Mouse (Mus musculus) heart, postnatal 0 days (tissue): ENCODE results near the gene Prkcsh. TPM values are rescaled to one million over a fixed set of nuclear protein-coding genes. Genes with fewer than 3 reads are reported as not detected.
A peak's percentile ranks its signal among the peaks of the same experiment; 100 is the strongest.

Experiments used
- ATAC-seq: fragments of 200-750 bp; cut with Nextera tagmentation; 2 replicates; pipeline ENCODE4 v1.8.0; 2017; ENCODE audit warnings: low read depth, moderate number of reproducible peaks, moderate library complexity; ENCODE audit not compliant: insufficient read depth
- DNase-seq: peaks from one replicate; pipeline ENCODE4 v3.0.0-alpha.2; 2016; ENCODE audit warnings: low spot score
- H3K27ac ChIP-seq: fragments of 300-500 bp; sonication (generic); 2 replicates; pipeline ENCODE4 v1.5.1; 2014; ENCODE audit warnings: low read depth, mild to moderate bottlenecking
- H3K27me3 ChIP-seq: fragments of 300-500 bp; sonication (generic); 2 replicates; pipeline ENCODE4 v1.6.1; 2014; ENCODE audit warnings: low read length, mixed read lengths; ENCODE audit not compliant: control insufficient read depth, insufficient read depth
- H3K36me3 ChIP-seq: fragments of 300-500 bp; sonication (generic); replicated peaks from 2 replicates; pipeline ENCODE4 v1.6.1; 2014; ENCODE audit warnings: low read length, mixed read lengths; ENCODE audit not compliant: control insufficient read depth, insufficient read depth
- H3K4me1 ChIP-seq: fragments of 300-500 bp; sonication (generic); 2 replicates; pipeline ENCODE4 v1.6.1; 2014; ENCODE audit warnings: antibody characterized with exemption; ENCODE audit not compliant: control insufficient read depth, insufficient read depth
- H3K4me2 ChIP-seq: fragments of 300-500 bp; sonication (generic); 2 replicates; pipeline ENCODE4 v1.6.1; 2014; ENCODE audit warnings: low read depth, mild to moderate bottlenecking, low read length, moderate library complexity
- H3K4me3 ChIP-seq: fragments of 300-500 bp; sonication (generic); 2 replicates; pipeline ENCODE4 v1.5.1; 2014; ENCODE audit warnings: low read depth, low read length
- H3K9ac ChIP-seq: fragments of 300-500 bp; sonication (generic); replicated peaks from 2 replicates; pipeline ENCODE4 v1.6.1; 2014; ENCODE audit warnings: low read depth, low read length, mixed read lengths
- H3K9me3 ChIP-seq: fragments of 300-500 bp; sonication (generic); replicated peaks from 2 replicates; pipeline ENCODE4 v1.6.1; 2016; ENCODE audit warnings: low read length; ENCODE audit not compliant: control insufficient read depth
- CTCF ChIP-seq: IDR thresholded peaks from 2 replicates; pipeline ENCODE4 v1.5.1; 2016; ENCODE audit warnings: antibody characterized with exemption, control low read depth, low read depth
- EP300 ChIP-seq: IDR thresholded peaks from 2 replicates; pipeline ENCODE4 v1.6.1; 2016; ENCODE audit warnings: antibody characterized with exemption, low read depth
- WGBS: fragments of 180-500 bp; shearing (Covaris S2); extraction: QIAGEN DNeasy Blood & Tissue Kit; methylation state at CpG from one replicate; pipeline ENCODE4 v1.1.7; 2014; 5-methylcytosine and 5-hydroxymethylcytosine counted together
- polyA plus RNA-seq: library from polyadenylated mRNA; unstranded; fragments of >200 nt; fragmentation: Nextera tagmentation; extraction: Ambion mirVana; gene quantifications from 2 replicates; pipeline ENCODE4 v1.2.1, GENCODE M21; 2015
- total RNA-seq: library from RNA; depleted of rRNA; stranded (reverse); fragments of >200 nt; gene quantifications from 2 replicates; pipeline ENCODE4 v1.2.3, GENCODE M21; 2014; ENCODE audit warnings: low replicate concordance

The Prkcsh gene
- total and polyA plus RNA-seq, 2 experiments from 2014 or later: 34.6 to 49.0 TPM

GRCm38 (mm10) chr9:21962010-21962409 is 40.6 kb upstream of the Prkcsh start:
- TF ChIP-seq EP300: no peak
- no peak for TF ChIP-seq CTCF
- Histone ChIP-seq H3K4me1 (peaks cover 25% of the 10 kb centered on the region), H3K36me3 (no peaks in the 10 kb centered on the region), H3K4me2 (peak overlapping the region; percentile 89), H3K9ac (0 out of 2 replicates have a peak overlapping the region, but pooled peaks have one; percentile 13), H3K9me3 (no peaks in the 10 kb centered on the region), H3K4me3 (peak overlapping the region; percentile 45), H3K27me3 (peaks cover 25% of the 10 kb centered on the region), H3K27ac (no peak overlapping the region)
- 1% methylated on average over 15 of the region's 15 CpGs for WGBS
- no peak for DNase-seq
- peak; percentile 52; the same call in 1 of the 2 replicates for ATAC-seq

- peaks cover 25% of the 10 kb centered on the region for H3K4me1 ChIP-seq
- no peak overlapping the region for H3K27ac ChIP-seq
- no peak for TF ChIP-seq CTCF
- TF ChIP-seq EP300: no peak
- H3K4me3 ChIP-seq: peak overlapping the region; percentile 45
- H3K4me2 ChIP-seq: peak overlapping the region; percentile 89
- WGBS: 3% methylated on average over 34 of the region's 34 CpGs
- ATAC-seq (peak; percentile 62), DNase-seq (peak; percentile 17)
- no peaks in the 10 kb centered on the region for H3K9me3 ChIP-seq
- H3K36me3 ChIP-seq: no peaks in the 10 kb centered on the region
- H3K27me3 ChIP-seq: peaks cover 25% of the 10 kb centered on the region
- H3K9ac ChIP-seq: 0 out of 2 replicates have a peak overlapping the region, but pooled peaks have one; percentile 13
Measured at GRCm38 (mm10) chr9:21962416-21963059, 40.1 kb upstream of the Prkcsh start.

- peak within 1 kb of the TSS; percentile 89 for H3K4me2 ChIP-seq
- WGBS: 7% methylated on average over 8 of the region's 8 CpGs
- ATAC-seq (peak; percentile 43; the same call in 1 of the 2 replicates), DNase-seq (peak; percentile 46)
- peaks cover 25% of the 10 kb centered on the region for H3K4me1 ChIP-seq
- H3K27ac ChIP-seq: no peak within 1 kb of the TSS
- TF ChIP-seq CTCF: no peak
- TF ChIP-seq EP300: no peak
- H3K27me3 ChIP-seq: peaks cover 25% of the 10 kb centered on the region
- no peaks in the 10 kb centered on the region for H3K36me3 ChIP-seq
- H3K4me3 ChIP-seq: peak within 1 kb of the TSS; percentile 45
- no peak within 1 kb of the TSS for H3K9ac ChIP-seq
- H3K9me3 ChIP-seq: no peaks in the 10 kb centered on the region
Measured at GRCm38 (mm10) chr9:21963417-21963816, 39.2 kb upstream of the Prkcsh start, which contains the start of gene Epor. Gene Epor, minus strand, starts transcription at chr9:21963506.

- ATAC-seq: no peak
- no peak overlapping the region for H3K4me2 ChIP-seq
- no peak for TF ChIP-seq CTCF
- TF ChIP-seq EP300: no peak
- 36% methylated on average over 6 of the region's 6 CpGs for WGBS
- no peaks in the 10 kb centered on the region for H3K4me1 ChIP-seq
- no peak overlapping the region for H3K27ac ChIP-seq
- no peak for DNase-seq
- no peaks in the 10 kb centered on the region for H3K9me3 ChIP-seq
- no peak overlapping the region for H3K4me3 ChIP-seq
- H3K27me3 ChIP-seq: no peaks in the 10 kb centered on the region
- H3K9ac ChIP-seq: no peak overlapping the region
- no peaks in the 10 kb centered on the region for H3K36me3 ChIP-seq
Measured at GRCm38 (mm10) chr9:21968883-21969282, 33.7 kb upstream of the Prkcsh start.

GRCm38 (mm10) chr9:21969304-21969703 is 33.3 kb upstream of the Prkcsh start:
- ATAC-seq (no peak), DNase-seq (no peak)
- no peak overlapping the region for H3K27ac ChIP-seq
- no peaks in the 10 kb centered on the region for H3K27me3 ChIP-seq
- no peaks in the 10 kb centered on the region for H3K9me3 ChIP-seq
- H3K4me1 ChIP-seq: no peaks in the 10 kb centered on the region
- H3K9ac ChIP-seq: no peak overlapping the region
- no peak overlapping the region for H3K4me2 ChIP-seq
- WGBS: 79% methylated on average over 4 of the region's 4 CpGs
- no peaks in the 10 kb centered on the region for H3K36me3 ChIP-seq
- TF ChIP-seq CTCF (no peak), EP300 (no peak)
- no peak overlapping the region for H3K4me3 ChIP-seq
